Mouse (Mus musculus): ENCODE results near the gene Kdm6b. TPM values are rescaled to one million over a fixed set of nuclear protein-coding genes. Genes with fewer than 3 reads are reported as not detected.
A peak's percentile ranks its signal among the peaks of the same experiment; 100 is the strongest.

Gene Kdm6b
- total RNA-seq (2017), result 4.4 and 12.4 TPM in 2 replicates

- no peak for ATAC-seq (replicated peaks in 1 of 2; ENCODE audit: insufficient read depth in 1 of 2, low FRiP score in 2 of 2, low TSS enrichment in 1 of 2, low read depth in 1 of 2, poor library complexity in 2 of 2, severe bottlenecking in 2 of 2)
These were observed at the start of gene Kdm6b for GRCm38 (mm10) chr11:69413221-69414181. Gene Kdm6b (minus strand): TSS chr11:69413675.

DNA sequence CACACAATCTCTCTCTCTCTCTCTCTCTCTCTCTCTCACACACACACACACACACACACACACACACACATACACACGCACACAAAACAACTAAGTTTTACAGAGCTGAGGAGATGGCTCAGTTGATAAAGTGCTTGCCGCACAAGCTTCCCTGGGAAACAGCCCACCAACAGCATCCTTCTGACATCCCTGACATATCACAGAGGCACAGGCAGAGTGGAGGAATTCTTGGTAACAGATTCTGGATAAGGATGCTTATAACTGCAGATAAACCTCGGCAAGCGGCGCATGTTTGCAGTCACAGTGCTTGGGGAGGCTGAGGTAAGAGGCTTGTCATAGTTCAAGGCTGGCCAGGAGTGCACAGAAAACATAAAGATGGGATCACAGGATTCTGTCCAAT is 48.1 kb upstream of the Kdm6b start:
- no peak for ATAC-seq (replicated peaks in 1 of 2; ENCODE audit: insufficient read depth in 1 of 2, low FRiP score in 2 of 2, low TSS enrichment in 1 of 2, low read depth in 1 of 2, poor library complexity in 2 of 2, severe bottlenecking in 2 of 2)

- ATAC-seq (replicated peaks in 1 of 2; ENCODE audit: insufficient read depth in 1 of 2, low FRiP score in 2 of 2, low TSS enrichment in 1 of 2, low read depth in 1 of 2, poor library complexity in 2 of 2, severe bottlenecking in 2 of 2), result no peak
These were observed 46.4 kb upstream of the Kdm6b start for GRCm38 (mm10) chr11:69459883-69460282.

DNA sequence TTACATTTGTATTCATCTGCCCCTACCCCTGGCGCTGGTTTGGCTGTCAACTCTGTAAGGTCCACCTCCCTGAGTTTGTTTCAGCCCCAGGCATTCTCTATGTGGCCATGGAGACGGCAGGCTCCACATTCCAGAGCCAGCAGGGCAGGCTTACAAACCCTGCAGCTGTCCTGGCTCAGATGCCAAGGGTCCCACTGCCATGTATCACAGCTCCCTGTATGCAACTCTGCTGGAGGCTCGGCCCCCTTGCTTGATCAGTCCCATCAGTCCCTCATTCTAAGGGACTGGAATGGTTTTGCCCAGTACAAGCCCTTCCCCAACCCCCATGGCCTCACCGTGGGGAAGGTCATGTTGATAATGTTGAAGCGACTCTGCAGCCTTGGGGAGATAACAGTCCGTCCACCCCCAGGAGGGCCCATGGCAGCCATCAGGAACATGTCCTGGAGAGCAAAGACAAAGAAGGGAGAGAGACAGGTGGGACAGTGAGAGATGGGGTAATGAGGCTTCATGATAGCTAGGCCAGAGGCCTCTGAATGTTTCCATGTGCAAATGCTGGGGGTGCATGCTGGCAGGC is 43.6 kb upstream of the Kdm6b start:
- no peak for ATAC-seq (replicated peaks in 1 of 2; ENCODE audit: insufficient read depth in 1 of 2, low FRiP score in 2 of 2, low TSS enrichment in 1 of 2, low read depth in 1 of 2, poor library complexity in 2 of 2, severe bottlenecking in 2 of 2)

GRCm38 (mm10) chr11:69452114-69452867 is 38.8 kb upstream of the Kdm6b start:
- no peak for ATAC-seq (replicated peaks in 1 of 2; ENCODE audit: insufficient read depth in 1 of 2, low FRiP score in 2 of 2, low TSS enrichment in 1 of 2, low read depth in 1 of 2, poor library complexity in 2 of 2, severe bottlenecking in 2 of 2)

DNA sequence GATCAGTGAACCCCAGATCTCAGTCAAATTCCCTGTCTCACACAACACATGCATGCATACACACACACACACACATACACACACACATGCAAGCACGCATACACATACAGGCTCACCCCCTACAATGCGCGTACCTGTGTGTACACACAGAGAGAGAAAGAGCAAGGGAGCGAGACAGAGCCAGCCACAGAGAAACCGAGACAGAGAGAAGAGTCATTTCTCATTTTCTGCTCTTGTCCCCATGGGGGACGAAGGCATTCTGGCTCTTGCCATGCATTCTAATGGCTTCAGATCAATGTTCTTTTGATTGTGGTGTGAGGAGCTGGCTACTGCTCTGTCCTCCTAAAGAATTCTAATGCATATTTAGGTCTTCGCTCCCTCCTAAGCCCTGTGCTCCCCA is 33.8 kb upstream of the Kdm6b start:
- no peak for ATAC-seq (replicated peaks in 1 of 2; ENCODE audit: insufficient read depth in 1 of 2, low FRiP score in 2 of 2, low TSS enrichment in 1 of 2, low read depth in 1 of 2, poor library complexity in 2 of 2, severe bottlenecking in 2 of 2)

DNA sequence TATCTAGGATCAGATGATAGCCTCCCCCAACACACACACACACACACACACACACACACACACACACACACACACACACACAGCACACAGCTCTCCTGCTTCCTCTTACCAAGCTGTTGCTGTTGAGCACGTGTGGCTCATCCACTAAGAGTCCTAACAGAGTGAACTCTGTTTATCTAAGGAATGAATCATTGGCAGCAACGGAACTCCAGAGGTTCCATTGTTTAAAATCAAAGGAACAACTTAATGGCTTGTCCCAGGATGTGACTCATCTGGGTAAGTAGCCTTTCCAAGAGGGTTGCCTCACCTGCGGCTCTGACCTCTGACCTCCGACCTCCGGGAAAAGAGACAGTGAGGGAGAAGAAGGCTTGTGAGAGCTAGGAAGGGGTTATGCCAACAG is 29.9 kb upstream of the Kdm6b start:
- no peak for ATAC-seq (replicated peaks in 1 of 2; ENCODE audit: insufficient read depth in 1 of 2, low FRiP score in 2 of 2, low TSS enrichment in 1 of 2, low read depth in 1 of 2, poor library complexity in 2 of 2, severe bottlenecking in 2 of 2)

DNA sequence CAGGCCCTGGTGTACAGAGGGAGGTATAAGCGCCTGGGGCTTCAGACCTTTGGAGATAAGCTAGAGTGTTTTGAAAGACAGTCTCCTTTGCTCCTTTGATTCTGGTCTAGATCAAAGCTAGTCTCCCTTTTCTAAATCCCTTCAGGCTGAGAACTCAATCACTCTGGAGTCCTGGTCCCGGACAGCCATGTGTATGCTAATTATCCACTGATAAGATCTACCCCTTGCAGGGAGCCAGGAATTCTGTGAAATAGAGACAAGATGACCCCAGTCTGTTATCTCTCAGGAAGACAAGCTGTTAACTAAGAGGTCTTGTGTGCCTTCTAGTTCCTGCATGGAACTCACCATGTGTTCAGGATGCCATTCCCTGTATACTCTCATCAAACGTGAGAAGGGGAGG is 23.8 kb upstream of the Kdm6b start:
- ATAC-seq (replicated peaks in 1 of 2; ENCODE audit: insufficient read depth in 1 of 2, low FRiP score in 2 of 2, low TSS enrichment in 1 of 2, low read depth in 1 of 2, poor library complexity in 2 of 2, severe bottlenecking in 2 of 2), result no peak

DNA sequence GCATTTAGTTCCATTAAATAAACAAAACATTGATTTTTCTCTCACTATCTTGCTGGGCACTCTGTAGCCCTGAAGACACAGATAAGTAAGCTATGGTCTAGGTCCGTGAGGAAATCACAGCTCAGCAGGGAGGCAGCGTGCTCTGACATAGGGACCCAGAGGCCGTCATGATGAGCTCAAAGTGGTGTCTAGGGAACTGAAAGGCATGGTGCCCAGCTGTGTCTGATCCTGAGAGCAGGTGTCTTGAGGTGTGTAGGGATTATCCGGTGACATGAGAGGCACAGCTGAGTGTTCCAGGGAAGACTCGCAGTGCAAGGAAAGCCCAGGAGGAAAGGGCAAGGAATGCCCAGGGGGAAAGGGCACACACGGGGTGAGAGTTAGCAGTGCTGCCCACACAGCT is 19.7 kb upstream of the Kdm6b start:
- no peak for ATAC-seq (replicated peaks in 1 of 2; ENCODE audit: insufficient read depth in 1 of 2, low FRiP score in 2 of 2, low TSS enrichment in 1 of 2, low read depth in 1 of 2, poor library complexity in 2 of 2, severe bottlenecking in 2 of 2)

DNA sequence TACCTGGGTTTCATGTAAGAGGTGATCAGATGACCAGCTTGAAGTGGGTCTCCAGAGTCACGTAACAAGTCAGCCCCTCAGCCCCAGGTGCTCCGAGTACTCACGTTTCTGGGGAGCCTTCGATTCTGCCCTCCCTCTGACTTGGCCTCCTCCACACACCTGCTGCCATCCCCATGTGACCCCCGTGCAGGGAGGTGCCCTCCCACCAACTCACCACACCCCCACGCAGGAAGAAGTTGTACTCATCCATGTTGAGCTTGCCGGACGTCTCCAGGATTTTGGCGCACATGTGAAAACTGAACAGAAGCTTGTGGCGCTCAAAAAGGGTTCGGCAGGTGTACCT is 19.1 kb upstream of the Kdm6b start:
- ATAC-seq (replicated peaks in 1 of 2; ENCODE audit: insufficient read depth in 1 of 2, low FRiP score in 2 of 2, low TSS enrichment in 1 of 2, low read depth in 1 of 2, poor library complexity in 2 of 2, severe bottlenecking in 2 of 2), result no peak

DNA sequence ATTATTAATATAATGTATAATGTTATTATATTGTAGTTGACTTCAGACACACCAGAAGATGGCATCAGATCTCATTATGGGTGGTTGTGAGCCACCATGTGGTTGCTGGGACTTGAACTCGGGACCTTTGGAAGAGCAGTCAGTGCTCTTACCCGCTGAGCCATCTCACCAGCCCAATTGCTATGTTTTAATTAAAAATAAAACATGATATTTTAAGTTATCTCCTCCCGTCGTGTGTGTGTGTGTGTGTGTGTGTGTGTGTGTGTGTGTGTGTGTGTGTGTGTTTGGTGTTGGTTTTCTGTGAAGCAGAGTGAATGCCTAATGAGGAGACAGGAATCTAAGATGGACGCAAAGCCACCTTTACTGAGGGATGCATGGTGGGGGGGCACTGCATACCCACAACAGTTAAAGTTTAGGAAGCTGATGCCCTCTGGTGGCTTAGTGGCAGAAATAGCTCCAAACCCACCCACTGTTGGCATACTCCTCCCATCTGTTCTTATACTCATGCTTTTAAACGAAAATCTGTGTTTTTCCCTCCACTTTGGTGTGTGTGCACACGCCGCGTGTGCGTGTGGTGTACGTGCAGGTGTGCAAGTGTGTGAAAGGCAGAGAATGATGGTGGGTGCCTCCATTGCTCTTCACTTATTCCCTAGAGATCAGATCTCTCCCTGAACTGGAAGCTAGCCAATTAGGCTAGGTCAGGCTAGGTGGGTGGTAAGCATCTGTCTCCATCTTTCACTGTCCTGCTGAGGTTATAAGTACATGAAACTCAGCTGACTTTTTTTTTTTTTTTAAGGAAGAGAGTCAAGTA is 18.6 kb upstream of the Kdm6b start:
- ATAC-seq (replicated peaks in 1 of 2; ENCODE audit: insufficient read depth in 1 of 2, low FRiP score in 2 of 2, low TSS enrichment in 1 of 2, low read depth in 1 of 2, poor library complexity in 2 of 2, severe bottlenecking in 2 of 2), result peak; percentile 85 to 92

DNA sequence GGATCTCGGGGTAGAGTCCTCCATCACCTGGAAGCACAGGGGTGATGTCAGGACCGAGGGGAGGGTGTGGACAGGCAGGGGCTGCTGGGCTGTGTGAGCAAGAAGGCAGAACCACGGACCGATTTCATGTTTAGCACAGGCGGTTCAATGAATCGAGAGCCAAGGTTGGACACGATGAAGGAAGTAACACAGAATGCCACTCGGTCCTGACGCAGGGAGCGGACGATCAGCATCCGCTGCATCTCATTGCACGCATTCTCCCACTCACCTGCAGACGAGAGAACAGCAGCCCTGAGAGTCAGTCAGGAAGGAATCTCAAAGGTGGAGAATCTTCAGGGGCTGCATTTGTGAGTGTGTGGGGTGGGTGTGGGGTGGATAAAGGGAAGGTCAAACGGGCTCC is 17.2 kb upstream of the Kdm6b start:
- no peak for ATAC-seq (replicated peaks in 1 of 2; ENCODE audit: insufficient read depth in 1 of 2, low FRiP score in 2 of 2, low TSS enrichment in 1 of 2, low read depth in 1 of 2, poor library complexity in 2 of 2, severe bottlenecking in 2 of 2)

DNA sequence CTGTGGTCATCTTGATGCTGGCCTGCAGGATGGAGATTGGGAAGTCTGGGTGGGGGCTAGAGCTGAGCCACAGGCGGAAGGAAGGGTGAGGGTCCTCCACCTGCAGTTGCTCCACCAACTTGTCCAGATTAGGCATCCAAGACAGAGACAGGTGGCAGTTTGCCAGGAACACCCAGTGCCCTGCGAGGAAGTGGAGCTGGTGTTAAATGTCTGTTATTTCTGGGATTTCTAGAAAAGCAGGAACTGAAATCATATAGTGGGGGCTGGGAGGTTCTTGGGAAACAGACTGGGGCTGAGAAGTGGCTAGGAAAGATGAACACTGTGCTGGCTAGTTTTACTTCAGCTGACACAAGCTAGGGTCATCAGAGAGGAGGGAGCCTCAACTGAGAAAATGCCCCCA is 15.8 kb upstream of the Kdm6b start:
- ATAC-seq (replicated peaks in 1 of 2; ENCODE audit: insufficient read depth in 1 of 2, low FRiP score in 2 of 2, low TSS enrichment in 1 of 2, low read depth in 1 of 2, poor library complexity in 2 of 2, severe bottlenecking in 2 of 2), result no peak

DNA sequence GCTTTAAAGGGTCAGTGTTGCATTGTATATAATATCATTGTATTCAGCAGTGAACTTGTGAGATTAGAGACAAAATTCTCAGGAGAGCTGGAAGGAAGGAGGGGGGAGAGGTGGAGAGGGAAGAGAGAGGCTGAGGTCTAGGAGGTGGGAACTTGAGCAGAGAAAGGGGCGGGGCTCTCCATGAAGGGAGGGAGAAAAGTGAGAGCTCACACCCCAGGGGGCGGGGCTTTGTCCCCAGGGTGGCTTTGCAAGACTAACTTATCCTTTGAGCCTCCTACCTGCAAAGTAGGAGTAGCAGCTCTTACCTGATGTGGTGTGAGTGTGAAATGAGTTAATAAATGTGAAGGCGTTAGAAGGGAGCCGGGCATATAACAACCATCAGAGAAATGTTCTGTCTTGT is 15.3 kb upstream of the Kdm6b start:
- ATAC-seq (replicated peaks in 1 of 2; ENCODE audit: insufficient read depth in 1 of 2, low FRiP score in 2 of 2, low TSS enrichment in 1 of 2, low read depth in 1 of 2, poor library complexity in 2 of 2, severe bottlenecking in 2 of 2), result peak in 1 of 2 experiments; percentile 43; a peak in 1 of 4 replicates

DNA sequence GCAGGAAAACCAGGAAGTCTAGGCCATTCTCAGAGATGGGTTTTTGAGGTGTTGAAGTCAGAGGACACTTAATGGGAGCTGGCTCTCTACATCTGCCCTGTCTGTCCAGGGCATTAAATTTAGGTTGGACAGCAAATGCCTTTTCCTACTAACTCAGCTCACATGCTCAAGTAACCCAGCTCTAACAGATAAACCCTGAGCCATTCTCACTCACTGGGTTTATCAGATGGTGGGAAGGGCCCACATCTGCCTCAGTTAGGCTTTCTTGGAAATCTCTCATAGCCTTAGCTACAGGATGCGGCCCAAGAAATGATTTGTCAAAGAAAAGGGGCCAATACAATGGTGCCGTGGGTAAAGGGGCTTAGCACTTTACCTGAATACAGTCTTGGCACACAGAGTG is 12.8 kb upstream of the Kdm6b start:
- ATAC-seq (replicated peaks in 1 of 2; ENCODE audit: insufficient read depth in 1 of 2, low FRiP score in 2 of 2, low TSS enrichment in 1 of 2, low read depth in 1 of 2, poor library complexity in 2 of 2, severe bottlenecking in 2 of 2), result no peak

GRCm38 (mm10) chr11:69423885-69424284 is 10.4 kb upstream of the Kdm6b start:
- no peak for ATAC-seq (replicated peaks in 1 of 2; ENCODE audit: insufficient read depth in 1 of 2, low FRiP score in 2 of 2, low TSS enrichment in 1 of 2, low read depth in 1 of 2, poor library complexity in 2 of 2, severe bottlenecking in 2 of 2)

- ATAC-seq (replicated peaks in 1 of 2; ENCODE audit: insufficient read depth in 1 of 2, low FRiP score in 2 of 2, low TSS enrichment in 1 of 2, low read depth in 1 of 2, poor library complexity in 2 of 2, severe bottlenecking in 2 of 2), result no peak
These were observed 9.4 kb upstream of the Kdm6b start for GRCm38 (mm10) chr11:69422842-69423241.
